Mouse (Mus musculus) naive thymus-derived CD4-positive, alpha-beta T cell, adult 5 months (primary cell): Measurements from ENCODE around the gene Cyb561. TPM values are rescaled to one million over a fixed set of nuclear protein-coding genes. Genes with fewer than 3 reads are reported as not detected.

Experiments
- polyA plus RNA-seq: library from polyadenylated mRNA; unstranded; fragments of 100-300 nt; shearing (Covaris generic); gene quantifications from one replicate; pipeline ENCODE4 v1.2.1, GENCODE M21; 2017

Gene Cyb561
- 0.37 TPM for polyA plus RNA-seq

GRCm38 (mm10) chr11:105952911-105953386, at the start of gene Cyb561:
TSS of gene Cyb561 (minus strand) at chr11:105953336.

GRCm38 (mm10) chr11:105994375-105994774, 41.2 kb upstream of the Cyb561 start, which contains the start of gene Ace3:
TSS of gene Ace3 (plus strand) at chr11:105994675.

GRCm38 (mm10) chr11:105967741-105968574, 14.8 kb upstream of the Cyb561 start, which contains the start of gene Ace:
TSS of gene Ace (plus strand) at chr11:105967945.

Other genes with a start within 250 kb of the Cyb561 start
- gene Ace, start 14.6 kb upstream of the Cyb561 start, polyA plus RNA-seq = not detected
- gene Ace3, start 41.3 kb upstream of the Cyb561 start, polyA plus RNA-seq = not detected
- 0.14 TPM for gene Kcnh6, start 54.8 kb upstream of the Cyb561 start, polyA plus RNA-seq
- 101 TPM for gene Dcaf7, start 83.5 kb upstream of the Cyb561 start, polyA plus RNA-seq
- 7.3 TPM for gene Taco1, start 112.7 kb upstream of the Cyb561 start, polyA plus RNA-seq
- gene Map3k3, start 131.3 kb upstream of the Cyb561 start, polyA plus RNA-seq = 201 TPM
- gene Gm10840, start 207.5 kb upstream of the Cyb561 start, polyA plus RNA-seq = 1.7 TPM
- 1,361 TPM for gene Limd2, start 207.5 kb upstream of the Cyb561 start, polyA plus RNA-seq
- 26.2 TPM for gene Strada, start 248.8 kb upstream of the Cyb561 start, polyA plus RNA-seq